Mouse (Mus musculus): ENCODE data around the gene Pcdh15.

Gene Pcdh15

GRCm38 (mm10) chr10:74335412-74335811, 1236.3 kb downstream of the Pcdh15 start:
- no peak for DNase-seq

GRCm38 (mm10) chr10:74339247-74340160, 1240.4 kb downstream of the Pcdh15 start:
- DNase-seq, result no peak

DNA sequence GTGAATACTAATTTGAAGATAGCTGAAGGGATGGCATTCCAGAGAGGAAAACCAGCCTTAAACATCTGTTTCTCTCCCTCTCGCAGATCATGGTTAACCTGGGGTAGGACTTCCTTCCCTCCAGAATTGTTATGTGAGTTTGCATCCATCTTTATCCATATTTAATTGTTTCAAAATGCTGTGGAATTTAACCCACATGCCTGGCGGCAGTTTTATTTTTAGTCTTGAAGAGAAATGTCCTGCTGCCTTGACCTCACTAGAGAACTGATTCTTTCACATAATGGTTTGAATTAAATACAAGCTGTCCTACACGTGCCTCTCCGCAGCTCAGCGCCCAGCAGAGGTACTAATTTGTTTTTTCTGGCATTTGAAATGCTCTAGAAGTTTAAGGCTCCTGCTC, 1260.4 kb downstream of the Pcdh15 start:
- no peak for DNase-seq

- DNase-seq, result no peak
Observed at GRCm38 (mm10) chr10:74378697-74379096, 1279.6 kb downstream of the Pcdh15 start.

- DNase-seq, result no peak
Observed at GRCm38 (mm10) chr10:74379276-74380134, 1280.4 kb downstream of the Pcdh15 start.

GRCm38 (mm10) chr10:74387538-74388499, 1288.7 kb downstream of the Pcdh15 start:
- no peak for DNase-seq

DNA sequence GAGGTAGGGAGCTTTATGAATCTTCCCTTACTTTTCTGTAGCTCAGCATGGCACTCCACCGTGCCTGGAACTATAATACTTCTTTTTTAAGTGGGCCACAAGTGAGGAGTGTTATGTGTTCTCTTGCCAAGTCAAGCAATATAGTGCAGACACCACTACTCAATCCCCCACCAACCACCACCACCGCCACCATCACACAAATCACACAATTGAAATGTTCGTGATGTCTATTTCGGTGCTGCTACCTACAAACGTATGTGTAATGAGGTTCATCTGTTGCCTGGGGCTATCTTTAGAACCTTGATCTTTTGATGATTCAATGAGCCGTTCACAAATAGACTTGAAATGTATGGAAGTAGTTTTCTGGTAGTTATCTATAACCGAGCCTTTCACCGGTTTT, 1304.0 kb downstream of the Pcdh15 start:
- no peak for DNase-seq

- no peak for DNase-seq
Observed at GRCm38 (mm10) chr10:74414021-74414420, 1314.9 kb downstream of the Pcdh15 start.

DNA sequence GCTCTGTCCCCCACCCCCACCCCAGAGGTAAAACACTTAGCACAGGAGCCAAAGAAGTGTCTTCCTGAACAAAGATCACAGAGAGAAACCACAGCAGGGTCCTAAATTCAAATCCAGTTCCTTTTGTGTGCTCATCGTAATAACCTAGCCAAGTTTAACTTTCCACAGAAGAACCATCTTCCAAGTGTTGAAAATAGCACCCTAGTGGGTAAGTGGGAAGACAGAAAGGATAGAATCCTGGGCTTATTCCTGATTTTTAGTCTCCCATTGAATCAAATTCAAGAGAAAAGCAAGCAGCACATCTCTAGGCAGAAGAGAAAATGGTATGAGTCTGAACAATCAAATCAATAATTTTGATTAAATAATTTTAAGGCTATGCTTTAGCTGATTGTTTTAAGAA, 1315.8 kb downstream of the Pcdh15 start:
- DNase-seq, result no peak

GRCm38 (mm10) chr10:74415359-74415758, 1316.2 kb downstream of the Pcdh15 start:
- DNase-seq, result no peak

DNA sequence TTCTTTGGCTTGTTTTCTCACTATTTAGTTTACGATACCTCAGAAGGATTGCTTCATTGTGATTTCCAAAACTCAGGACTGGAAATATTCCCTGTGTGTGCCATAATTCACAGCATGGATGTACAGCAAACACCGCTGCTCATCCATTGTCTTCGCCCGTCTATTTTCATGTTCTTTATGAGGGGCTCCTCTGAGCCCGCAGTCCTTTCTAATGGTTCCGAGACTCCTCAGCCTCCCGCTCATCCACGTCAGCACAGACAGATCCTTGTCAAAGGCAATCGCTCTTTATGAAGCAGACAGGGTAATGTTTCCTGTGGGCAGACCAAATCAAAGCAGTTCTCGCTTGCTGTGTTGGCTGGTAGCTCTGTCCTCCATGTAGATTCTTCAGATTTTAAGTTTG, 1316.8 kb downstream of the Pcdh15 start:
- no peak for DNase-seq

DNA sequence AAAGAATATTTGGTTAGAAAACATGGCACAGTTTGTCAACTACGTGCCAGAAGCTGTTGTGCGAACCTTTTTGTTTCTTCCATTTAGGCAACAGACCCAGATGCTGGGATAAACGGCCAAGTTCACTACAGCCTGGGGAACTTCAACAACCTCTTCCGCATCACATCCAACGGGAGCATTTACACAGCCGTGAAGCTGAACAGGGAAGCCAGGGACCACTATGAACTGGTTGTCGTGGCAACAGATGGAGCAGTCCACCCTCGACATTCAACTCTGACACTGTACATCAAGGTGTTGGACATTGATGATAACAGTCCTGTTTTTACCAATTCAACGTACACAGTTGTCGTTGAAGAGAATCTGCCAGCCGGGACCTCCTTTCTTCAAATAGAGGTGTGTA, 1350.9 kb downstream of the Pcdh15 start:
- no peak for DNase-seq

DNA sequence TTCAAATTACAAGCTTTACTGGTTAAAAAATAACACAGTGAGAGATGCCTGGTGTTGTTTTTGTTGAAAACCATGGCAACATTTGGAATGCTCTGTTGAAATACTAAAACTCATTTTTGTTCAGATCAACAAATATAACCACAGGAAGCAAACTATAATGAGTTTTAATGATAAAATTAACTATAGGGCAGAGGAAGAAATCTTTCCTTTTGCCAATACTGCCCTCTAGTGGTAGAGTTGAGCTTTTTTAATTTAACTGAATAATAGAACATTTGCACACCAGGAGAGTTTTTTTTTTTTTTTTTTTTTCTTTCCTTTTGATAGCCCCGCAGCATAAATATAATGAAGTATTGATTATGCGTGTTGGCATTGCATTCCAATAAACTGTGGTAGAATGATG, 1364.8 kb downstream of the Pcdh15 start:
- DNase-seq, result no peak

- DNase-seq, result no peak
Observed at GRCm38 (mm10) chr10:74480779-74481178, 1381.6 kb downstream of the Pcdh15 start.

DNA sequence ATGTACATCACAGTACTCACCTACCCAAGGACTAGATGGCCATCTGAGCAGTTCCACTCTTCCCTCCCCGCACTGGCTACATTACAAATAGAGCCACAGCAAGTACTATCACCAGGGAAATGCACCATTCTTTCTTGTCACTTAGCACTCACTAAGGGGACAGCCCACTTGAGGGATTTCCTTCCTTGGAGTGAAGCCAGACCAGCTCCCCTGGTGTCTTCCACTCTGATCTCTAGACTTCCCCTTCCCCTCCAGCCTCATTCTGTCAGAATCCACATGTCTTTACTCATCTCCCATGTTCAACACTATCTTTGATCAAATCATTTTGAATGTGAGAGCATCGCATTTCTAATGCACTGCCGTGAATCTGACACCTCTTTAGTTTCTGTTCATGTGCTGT, 1413.2 kb downstream of the Pcdh15 start:
- no peak for DNase-seq

DNA sequence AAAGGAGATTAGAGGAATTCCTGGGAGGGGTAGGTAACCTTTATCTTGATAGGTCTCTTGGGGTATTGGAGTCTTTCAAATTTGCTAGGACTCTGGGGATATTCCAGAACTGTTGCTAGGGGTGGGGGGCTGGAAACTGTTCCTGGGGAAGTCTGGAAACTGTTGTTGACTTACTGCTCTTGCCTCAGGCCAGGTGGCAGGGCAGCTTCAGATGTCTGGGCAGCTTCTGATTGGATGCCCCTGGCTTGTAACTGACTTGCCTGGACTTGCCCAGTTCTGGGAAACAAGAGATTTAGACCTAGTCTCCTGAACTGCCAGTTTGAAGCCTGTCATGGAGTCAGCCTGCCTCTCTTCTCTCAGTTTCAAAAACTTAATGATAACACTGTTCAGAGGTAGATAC, 1414.6 kb downstream of the Pcdh15 start:
- no peak for DNase-seq

GRCm38 (mm10) chr10:74538371-74538770, 1439.2 kb downstream of the Pcdh15 start:
- no peak for DNase-seq

DNA sequence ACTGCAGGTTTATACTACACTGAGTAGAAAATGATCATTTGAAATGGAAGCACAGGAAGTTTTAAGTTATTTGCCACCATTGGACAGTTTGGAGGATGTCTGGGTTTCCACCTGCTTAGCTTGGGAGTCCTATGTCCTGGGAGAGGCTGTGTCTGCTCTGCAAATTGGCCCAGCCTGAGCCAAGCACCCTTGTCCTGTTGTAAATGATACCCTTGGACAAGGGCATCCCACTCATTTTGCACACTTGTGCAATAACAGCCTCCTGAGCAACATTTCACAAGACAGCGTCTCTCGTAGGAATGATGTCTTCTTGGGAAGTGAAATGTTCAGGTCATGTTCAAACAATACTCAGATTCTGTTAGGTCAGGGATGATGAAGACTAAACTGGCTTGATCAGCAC, 1456.2 kb downstream of the Pcdh15 start:
- no peak for DNase-seq

DNA sequence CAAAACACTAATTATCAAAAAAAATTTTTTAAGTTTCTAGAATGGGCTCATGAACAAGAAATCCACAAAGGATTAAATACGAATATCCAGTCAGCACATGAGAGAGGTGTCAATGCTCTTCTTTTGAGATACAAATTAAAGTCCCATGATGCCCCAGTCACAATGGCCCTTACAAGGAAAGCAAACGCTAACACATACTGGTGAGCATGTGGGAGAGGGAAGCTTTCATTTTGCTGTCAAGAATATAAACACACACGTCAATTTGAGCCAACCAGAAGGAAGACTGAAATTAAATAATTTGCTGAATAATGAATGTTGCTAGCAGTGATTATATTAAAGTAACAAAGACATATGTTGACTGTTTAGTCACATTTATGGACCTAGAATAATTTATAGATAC, 1470.5 kb downstream of the Pcdh15 start:
- no peak for DNase-seq

GRCm38 (mm10) chr10:74579924-74580323, 1480.8 kb downstream of the Pcdh15 start:
- DNase-seq, result no peak

GRCm38 (mm10) chr10:74591799-74592198, 1492.7 kb downstream of the Pcdh15 start:
- DNase-seq, result no peak

GRCm38 (mm10) chr10:74607683-74608082, 1508.5 kb downstream of the Pcdh15 start:
- DNase-seq, result no peak

- no peak for DNase-seq
Observed at GRCm38 (mm10) chr10:74621837-74622236, 1522.7 kb downstream of the Pcdh15 start.

Data from kidney, adult 8-10 months (tissue).